Mouse (Mus musculus) ES-CJ7 (cell line): ENCODE data around the gene Gabrp.

ENCODE experiments used
- DNase-seq: peaks from one replicate; pipeline ENCODE4 v3.0.0; 2011; ENCODE audit warnings: low read depth, low spot score

The Gabrp gene

GRCm38 (mm10) chr11:33529576-33529975 lies 49.2 kb downstream of the Gabrp start:
- peak; percentile 87 for DNase-seq

- peak; percentile 86 for DNase-seq
Observed at GRCm38 (mm10) chr11:33513376-33513991, 65.3 kb downstream of the Gabrp start, which contains the start of gene Ranbp17. Gene Ranbp17 (minus strand): TSS chr11:33513746.

GRCm38 (mm10) chr11:33512854-33513375 lies 65.8 kb downstream of the Gabrp start:
- DNase-seq = peak; percentile 98

DNA sequence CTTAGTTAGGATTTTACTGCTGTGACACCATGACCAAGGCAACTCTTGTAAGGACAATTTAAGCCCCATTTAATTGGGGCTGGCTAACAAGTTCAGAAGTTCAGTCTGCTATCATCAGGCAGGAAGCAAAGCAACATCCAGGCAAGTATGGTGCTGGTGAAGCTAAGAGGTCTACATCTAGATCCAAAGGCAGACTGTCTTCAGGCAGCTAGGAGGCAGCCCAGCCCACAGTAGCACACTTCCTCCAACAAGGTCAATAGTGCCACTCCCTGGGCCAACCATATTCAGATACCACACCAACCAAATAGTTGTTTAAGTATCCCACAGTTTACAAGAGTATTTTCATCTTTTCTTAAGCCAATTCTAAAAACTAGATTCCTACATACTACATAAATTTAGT lies 69.4 kb downstream of the Gabrp start:
- DNase-seq = peak; percentile 54
